Mouse (Mus musculus) kidney, embryonic 15.5 days (tissue): ENCODE measurements around the gene Fahd1. TPM values are rescaled to one million over a fixed set of nuclear protein-coding genes. Genes with fewer than 3 reads are reported as not detected.

Experiments used
- ATAC-seq: fragments of 200-750 bp; cut with Nextera tagmentation; replicated peaks from 2 replicates; pipeline ENCODE4 v1.8.0; 2017; ENCODE audit warnings: moderate TSS enrichment; ENCODE audit not compliant: low FRiP score
- H3K27ac ChIP-seq: fragments of 300-500 bp; sonication (generic); 2 replicates; pipeline ENCODE4 v1.5.1; 2015; ENCODE audit warnings: mild to moderate bottlenecking, inconsistent platforms
- H3K27me3 ChIP-seq: fragments of 300-500 bp; sonication (generic); 2 replicates; pipeline ENCODE4 v1.6.1; 2015; ENCODE audit warnings: inconsistent platforms
- H3K36me3 ChIP-seq: fragments of 300-500 bp; sonication (generic); 2 replicates; pipeline ENCODE4 v1.6.1; 2015; ENCODE audit warnings: inconsistent platforms
- H3K4me1 ChIP-seq: fragments of 300-500 bp; sonication (generic); 2 replicates; pipeline ENCODE4 v1.6.1; 2015; ENCODE audit warnings: inconsistent platforms
- H3K4me2 ChIP-seq: fragments of 300-500 bp; sonication (generic); 2 replicates; pipeline ENCODE4 v1.6.1; 2015; ENCODE audit warnings: moderate library complexity, mild to moderate bottlenecking, inconsistent platforms
- H3K4me3 ChIP-seq: fragments of 300-500 bp; sonication (generic); replicated peaks from 2 replicates; pipeline ENCODE4 v1.5.1; 2015; ENCODE audit warnings: mild to moderate bottlenecking, inconsistent platforms
- H3K9ac ChIP-seq: fragments of 300-500 bp; sonication (generic); 2 replicates; pipeline ENCODE4 v1.6.1; 2015; ENCODE audit warnings: mild to moderate bottlenecking, inconsistent platforms
- H3K9me3 ChIP-seq: fragments of 300-500 bp; sonication (generic); replicated peaks from 2 replicates; pipeline ENCODE4 v1.6.1; 2016; ENCODE audit warnings: inconsistent platforms
- WGBS: fragments of 180-500 bp; shearing (Covaris S2); methylation state at CpG from one replicate; pipeline ENCODE4 v1.1.7; 2015; ENCODE audit warnings: mixed read lengths; 5-methylcytosine and 5-hydroxymethylcytosine counted together
- polyA plus RNA-seq: library from polyadenylated mRNA; unstranded; fragments of >200 nt; fragmentation: Nextera tagmentation; extraction: Ambion mirVana; gene quantifications from 2 replicates; pipeline ENCODE4 v1.2.1, GENCODE M21; 2015

Gene Fahd1
- polyA plus RNA-seq, 1 experiment from 2014 or later, result 40.8 TPM

DNA sequence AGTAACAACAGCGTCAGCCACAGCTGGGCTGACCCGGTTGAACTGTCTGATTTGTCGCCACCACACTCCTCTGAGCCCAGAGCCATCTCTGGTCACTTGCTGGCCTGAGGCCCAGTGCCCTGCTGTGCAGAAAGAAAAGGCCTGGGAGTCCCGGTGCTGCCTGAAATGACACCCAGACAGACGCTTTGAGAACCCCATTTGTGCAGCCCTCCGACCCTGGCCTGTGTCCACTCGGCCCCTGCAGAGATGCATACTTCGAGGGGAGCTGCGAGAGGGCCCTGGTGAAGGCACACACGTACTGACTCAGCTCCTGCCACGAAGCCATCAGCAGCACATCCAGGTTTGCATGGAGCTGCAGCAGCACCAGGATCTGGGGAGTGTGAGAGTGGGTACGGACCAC is 42.6 kb upstream of the Fahd1 start:
- H3K27ac ChIP-seq, result no peak overlapping the region
- H3K4me2 ChIP-seq, result no peak overlapping the region
- peaks cover 57% of the 10 kb centered on the region for H3K36me3 ChIP-seq
- no peaks in the 10 kb centered on the region for H3K9me3 ChIP-seq
- H3K27me3 ChIP-seq, result no peaks in the 10 kb centered on the region
- H3K4me1 ChIP-seq, result peaks cover 46% of the 10 kb centered on the region
- no peak for ATAC-seq
- no peak overlapping the region for H3K9ac ChIP-seq
- WGBS, result 93% methylated on average over 12 of the region's 12 CpGs
- H3K4me3 ChIP-seq, result 0 out of 2 replicates have a peak overlapping the region, but pooled peaks have one; percentile 2

DNA sequence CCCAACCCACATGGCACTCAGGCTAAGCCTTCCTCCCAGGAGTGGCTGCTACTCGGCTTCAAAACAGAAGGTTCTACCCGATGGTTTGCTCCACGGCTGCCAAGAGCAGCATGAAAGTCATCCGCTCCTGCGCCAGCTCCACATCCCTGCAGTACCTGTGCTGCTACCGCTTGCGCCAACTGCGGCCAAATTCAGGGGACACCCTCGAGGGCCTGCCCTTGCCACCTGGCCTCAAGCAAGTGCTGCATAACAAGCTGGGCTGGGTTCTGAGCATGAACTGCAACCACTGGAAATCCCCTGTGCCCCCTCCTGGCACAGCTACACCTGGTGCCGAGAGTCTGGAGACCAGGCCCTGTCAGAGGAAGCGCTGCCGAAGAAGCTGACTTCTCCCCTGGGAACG is 41.2 kb upstream of the Fahd1 start:
- Histone ChIP-seq H3K4me2 (no peak overlapping the region), H3K4me1 (peaks cover 41% of the 10 kb centered on the region), H3K9ac (no peak overlapping the region), H3K27ac (no peak overlapping the region), H3K27me3 (no peaks in the 10 kb centered on the region), H3K36me3 (peaks cover 52% of the 10 kb centered on the region), H3K4me3 (no peak overlapping the region), H3K9me3 (no peaks in the 10 kb centered on the region)
- ATAC-seq, result no peak
- WGBS, result 86% methylated on average over 13 of the region's 13 CpGs

DNA sequence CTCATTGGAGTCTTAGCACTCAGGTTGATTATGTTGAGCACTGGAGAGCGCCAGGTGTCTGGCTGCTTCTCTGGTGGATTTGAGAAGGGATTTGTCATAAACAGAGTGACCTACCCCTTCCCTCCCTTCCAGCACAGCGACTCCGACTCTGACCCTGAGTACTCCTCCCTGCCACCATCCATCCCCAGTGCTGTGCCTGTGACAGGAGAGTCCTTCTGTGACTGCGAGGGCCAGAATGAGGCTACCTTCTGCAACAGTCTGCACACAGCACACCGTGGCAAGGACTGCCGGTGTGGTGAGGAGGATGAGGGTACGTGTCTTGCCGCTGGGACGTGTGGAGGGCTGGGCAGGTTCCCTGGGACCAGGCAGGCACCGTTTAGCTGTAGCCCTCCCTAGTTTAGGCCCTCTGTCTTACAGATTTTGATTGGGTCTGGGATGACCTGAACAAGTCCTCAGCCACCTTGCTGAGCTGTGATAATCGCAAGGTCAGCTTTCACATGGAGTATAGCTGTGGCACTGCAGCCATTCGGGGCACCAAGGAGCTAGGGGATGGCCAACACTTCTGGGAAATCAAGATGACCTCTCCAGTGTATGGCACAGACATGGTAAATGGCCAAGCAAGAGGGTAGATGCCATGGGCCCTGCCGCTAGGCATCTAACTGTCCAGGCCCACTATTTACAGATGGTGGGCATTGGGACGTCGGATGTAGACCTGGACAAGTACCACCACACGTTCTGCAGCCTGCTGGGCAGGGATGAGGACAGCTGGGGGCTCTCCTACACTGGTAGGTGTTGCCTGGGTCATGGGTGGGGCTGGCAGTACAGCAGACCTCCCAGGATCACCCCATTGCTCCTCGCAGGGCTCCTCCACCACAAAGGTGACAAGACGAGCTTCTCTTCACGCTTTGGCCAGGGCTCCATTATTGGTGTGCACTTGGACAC is 40.3 kb upstream of the Fahd1 start:
- WGBS, result 87% methylated on average over 19 of the region's 19 CpGs
- no peak overlapping the region for H3K27ac ChIP-seq
- no peak overlapping the region for H3K4me2 ChIP-seq
- ATAC-seq, result no peak
- no peaks in the 10 kb centered on the region for H3K27me3 ChIP-seq
- H3K9ac ChIP-seq, result no peak overlapping the region
- H3K36me3 ChIP-seq, result peaks cover 52% of the 10 kb centered on the region
- no peak overlapping the region for H3K4me3 ChIP-seq
- no peaks in the 10 kb centered on the region for H3K9me3 ChIP-seq
- H3K4me1 ChIP-seq, result peaks cover 37% of the 10 kb centered on the region

DNA sequence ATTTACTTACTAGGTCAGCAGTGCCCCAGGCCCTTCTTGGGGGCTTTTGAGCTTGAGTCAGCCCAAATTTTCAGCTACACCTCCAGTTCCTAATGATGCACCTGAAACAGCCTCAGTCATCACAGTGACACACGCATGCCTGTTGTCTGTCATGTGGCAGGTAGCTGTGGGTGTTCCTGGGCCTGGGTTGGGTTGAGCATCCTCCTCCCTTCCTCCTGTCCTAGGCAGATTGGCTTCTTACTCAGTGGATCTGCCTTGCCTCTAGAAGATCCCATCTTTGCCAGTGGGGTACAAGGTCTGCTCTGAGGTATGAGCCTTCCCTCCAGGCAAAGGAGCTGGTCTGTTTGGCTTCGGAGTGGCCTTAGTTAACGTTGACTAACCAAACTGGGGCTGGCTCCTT is 38.7 kb upstream of the Fahd1 start:
- H3K27ac ChIP-seq, result no peak overlapping the region
- no peak for ATAC-seq
- no peak overlapping the region for H3K4me2 ChIP-seq
- H3K4me1 ChIP-seq, result peaks cover 35% of the 10 kb centered on the region
- H3K36me3 ChIP-seq, result peaks cover 58% of the 10 kb centered on the region
- H3K9me3 ChIP-seq, result no peaks in the 10 kb centered on the region
- 88% methylated on average over 3 of the region's 3 CpGs for WGBS
- H3K9ac ChIP-seq, result no peak overlapping the region
- H3K4me3 ChIP-seq, result no peak overlapping the region
- no peaks in the 10 kb centered on the region for H3K27me3 ChIP-seq

- ATAC-seq, result no peak
- Histone ChIP-seq H3K27ac (peak overlapping the region; percentile 81), H3K9me3 (no peaks in the 10 kb centered on the region), H3K4me1 (peaks cover 29% of the 10 kb centered on the region), H3K9ac (peak overlapping the region; percentile 83), H3K4me3 (peak overlapping the region; percentile 95), H3K36me3 (peaks cover 58% of the 10 kb centered on the region), H3K27me3 (no peaks in the 10 kb centered on the region), H3K4me2 (peak overlapping the region; percentile 89)
- 57% methylated on average over 18 of the region's 18 CpGs for WGBS
Measured at GRCm38 (mm10) chr17:24887291-24888080, 37.3 kb upstream of the Fahd1 start.

GRCm38 (mm10) chr17:24886932-24887271 is 36.7 kb upstream of the Fahd1 start:
- H3K4me1 ChIP-seq, result peaks cover 30% of the 10 kb centered on the region
- H3K9ac ChIP-seq, result peak overlapping the region; percentile 83
- H3K4me3 ChIP-seq, result peak overlapping the region; percentile 95
- H3K27ac ChIP-seq, result peak overlapping the region; percentile 81
- ATAC-seq, result peak; percentile 41
- no peaks in the 10 kb centered on the region for H3K9me3 ChIP-seq
- H3K36me3 ChIP-seq, result peaks cover 56% of the 10 kb centered on the region
- peak overlapping the region; percentile 89 for H3K4me2 ChIP-seq
- no peaks in the 10 kb centered on the region for H3K27me3 ChIP-seq
- under 1% methylated on average over 18 of the region's 18 CpGs for WGBS

DNA sequence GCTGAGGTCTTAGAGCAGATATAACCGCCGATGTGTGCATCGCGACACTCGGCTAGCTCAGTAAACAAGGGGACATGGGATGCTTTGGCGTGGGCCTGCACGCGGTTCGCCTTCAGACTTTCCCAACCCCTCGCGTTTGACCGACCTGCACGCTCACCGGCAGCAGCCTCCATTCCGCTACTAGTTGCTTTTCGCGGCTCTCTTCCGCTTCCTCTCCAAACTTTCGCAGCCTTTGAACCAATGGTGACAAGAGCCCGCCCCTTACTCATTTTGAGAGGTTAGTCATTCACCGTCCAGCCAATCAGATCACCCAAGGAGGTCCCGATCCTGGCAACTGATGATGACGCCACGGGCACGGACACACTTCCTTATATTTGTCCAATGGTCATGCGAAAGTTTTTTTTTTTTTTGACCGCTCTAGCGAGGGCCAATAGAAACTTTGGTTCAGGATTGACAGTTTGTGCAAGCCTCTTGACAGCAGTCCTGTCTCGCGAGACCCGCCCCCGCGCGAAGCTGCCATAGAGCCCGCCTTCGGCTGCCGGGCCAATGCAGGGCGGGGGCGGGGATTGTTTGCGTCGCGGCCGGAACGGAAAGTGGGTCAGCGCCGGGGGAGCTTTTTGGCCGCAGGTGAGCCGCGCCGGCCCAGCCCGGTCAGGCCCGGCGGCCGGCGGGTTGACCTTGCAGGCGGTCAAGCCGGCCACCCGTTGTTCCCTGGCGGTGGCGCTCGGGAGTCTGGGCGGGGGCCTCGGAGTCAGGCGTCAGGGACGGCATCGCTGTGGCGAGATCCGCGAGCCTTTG is 36.2 kb upstream of the Fahd1 start, which contains the start of the genes Nubp2 and Spsb3:
Gene Nubp2 (minus strand): TSS at position 216 of the 798 bp plus-strand sequence.
Gene Spsb3 (plus strand): TSS at position 510 of the 798 bp plus-strand sequence.
- Histone ChIP-seq H3K4me3 (peak within 1 kb of the TSS; percentile 95), H3K9me3 (no peaks in the 10 kb centered on the region), H3K27ac (peak within 1 kb of the TSS; percentile 81), H3K9ac (peak within 1 kb of the TSS; percentile 83), H3K4me2 (peak within 1 kb of the TSS; percentile 92), H3K36me3 (peaks cover 50% of the 10 kb centered on the region), H3K4me1 (peaks cover 35% of the 10 kb centered on the region), H3K27me3 (no peaks in the 10 kb centered on the region)
- peak; percentile 96 for ATAC-seq
- under 1% methylated on average over 69 of the region's 69 CpGs for WGBS

DNA sequence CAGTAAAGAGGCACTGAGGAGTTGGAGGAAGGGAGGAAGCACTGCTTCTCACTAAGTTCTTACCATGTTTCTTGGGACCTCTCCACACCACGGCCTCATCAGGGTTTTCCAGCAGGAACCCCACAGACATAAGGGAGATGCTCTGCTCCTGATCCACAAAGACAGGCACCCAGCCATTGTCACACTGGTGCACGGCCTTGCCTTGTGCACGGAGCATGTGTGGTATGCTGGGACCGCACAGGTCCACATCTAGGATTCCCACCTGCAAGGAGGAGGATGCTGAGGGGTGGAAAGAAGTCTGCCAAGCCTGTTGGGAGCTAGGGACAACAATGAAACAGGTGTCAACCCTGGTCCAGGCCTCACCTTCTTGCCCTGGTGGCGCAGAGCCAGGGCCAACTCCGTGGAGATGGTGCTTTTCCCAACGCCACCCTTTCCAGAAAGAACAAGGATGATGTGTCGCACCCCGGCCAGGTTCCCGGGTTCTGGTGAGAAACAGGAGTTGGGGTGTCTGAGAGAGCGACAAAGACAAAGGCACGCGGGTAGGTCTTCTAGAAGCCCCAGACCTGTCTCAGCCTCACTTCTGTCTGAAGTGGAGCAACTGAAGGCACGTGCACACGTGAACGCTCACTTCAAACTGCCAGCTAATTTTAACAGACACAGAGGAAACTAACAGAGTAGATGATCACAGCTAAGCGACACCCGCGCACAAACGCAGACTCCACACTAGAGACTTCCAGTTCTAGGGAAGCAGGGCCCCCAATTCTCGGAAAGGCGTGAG is 35.4 kb upstream of the Fahd1 start:
- no peaks in the 10 kb centered on the region for H3K27me3 ChIP-seq
- no peak for ATAC-seq
- 24% methylated on average over 22 of the region's 22 CpGs for WGBS

DNA sequence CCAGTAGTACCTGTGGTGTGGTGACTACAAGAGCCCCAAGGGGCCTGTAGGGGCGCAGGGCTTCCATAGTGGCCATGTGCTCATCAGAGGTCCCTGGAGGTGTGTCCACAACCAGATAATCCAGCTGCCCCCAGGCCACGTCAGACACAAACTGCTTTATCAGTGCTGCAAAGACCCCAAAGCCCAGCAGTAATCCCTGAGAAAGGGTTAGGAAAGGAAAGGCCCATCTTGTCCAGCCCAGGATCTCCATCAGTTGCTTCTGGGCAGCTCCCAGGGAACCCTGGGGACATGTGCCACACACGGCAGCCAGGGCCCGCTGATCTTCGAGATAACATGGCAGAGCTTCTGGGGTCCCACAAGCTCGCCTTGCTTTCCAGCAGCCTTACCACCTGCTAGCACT is 34.2 kb upstream of the Fahd1 start:
- H3K27ac ChIP-seq, result no peak overlapping the region
- H3K4me3 ChIP-seq, result no peak overlapping the region
- WGBS, result 89% methylated on average over 6 of the region's 6 CpGs
- H3K9me3 ChIP-seq, result no peaks in the 10 kb centered on the region
- H3K36me3 ChIP-seq, result peaks cover 31% of the 10 kb centered on the region
- no peak overlapping the region for H3K4me2 ChIP-seq
- H3K4me1 ChIP-seq, result peaks cover 36% of the 10 kb centered on the region
- ATAC-seq, result no peak
- no peak overlapping the region for H3K9ac ChIP-seq
- H3K27me3 ChIP-seq, result no peaks in the 10 kb centered on the region

More for the DNA sequence above, 35.4 kb upstream of the Fahd1 start:
- H3K9me3 ChIP-seq, result no peaks in the 10 kb centered on the region
- peak overlapping the region; percentile 95 for H3K4me3 ChIP-seq
- H3K27ac ChIP-seq, result no peak overlapping the region
- peak overlapping the region; percentile 75 for H3K9ac ChIP-seq
- peaks cover 36% of the 10 kb centered on the region for H3K4me1 ChIP-seq
- H3K4me2 ChIP-seq, result peak overlapping the region; percentile 92
- H3K36me3 ChIP-seq, result peaks cover 42% of the 10 kb centered on the region

- Histone ChIP-seq H3K4me2 (no peak overlapping the region), H3K9me3 (no peaks in the 10 kb centered on the region), H3K27ac (no peak overlapping the region), H3K4me1 (peaks cover 22% of the 10 kb centered on the region), H3K9ac (no peak overlapping the region), H3K36me3 (peaks cover 24% of the 10 kb centered on the region), H3K4me3 (no peak overlapping the region), H3K27me3 (no peaks in the 10 kb centered on the region)
- WGBS, result 44% methylated on average over 7 of the region's 7 CpGs
- ATAC-seq, result no peak
Measured at GRCm38 (mm10) chr17:24881738-24882440, 31.7 kb upstream of the Fahd1 start.
